Mouse (Mus musculus) cerebellum, postnatal 14 days (tissue): ENCODE measurements around the gene Lin37.
A peak's percentile ranks its signal among the peaks of the same experiment; 100 is the strongest.

Experiments used
- DNase-seq, 2 experiments: peaks; one replicate each; pipeline ENCODE4 v3.0.0; 2021; ENCODE audit warnings: mixed read lengths in 2 of 2

Gene Lin37

GRCm38 (mm10) chr7:30552102-30553020 is 7.3 kb downstream of the Lin37 start, which contains the start of the genes Hspb6 and Proser3:
Gene Hspb6, plus strand, starts transcription at chr7:30552178.
Gene Proser3, minus strand, starts transcription at chr7:30552299.
- DNase-seq: peak; percentile 98 to 99

GRCm38 (mm10) chr7:30551445-30552101 is 8.1 kb downstream of the Lin37 start:
- peak in 1 of 2 experiments; percentile 72 for DNase-seq

- no peak for DNase-seq
Observed at GRCm38 (mm10) chr7:30550603-30551002, 9.0 kb downstream of the Lin37 start.

GRCm38 (mm10) chr7:30549880-30550279 is 9.8 kb downstream of the Lin37 start:
- no peak for DNase-seq

- no peak for DNase-seq
Observed at GRCm38 (mm10) chr7:30544327-30544726, 15.3 kb downstream of the Lin37 start.

- DNase-seq: no peak
Observed at GRCm38 (mm10) chr7:30540572-30540971, 19.1 kb downstream of the Lin37 start.

GRCm38 (mm10) chr7:30534633-30535577 is 24.7 kb downstream of the Lin37 start, which contains the start of gene Arhgap33:
Gene Arhgap33, minus strand, starts transcription at chr7:30535060.
- peak; percentile 98 to 99 for DNase-seq

GRCm38 (mm10) chr7:30533941-30534632 is 25.6 kb downstream of the Lin37 start:
- peak in 1 of 2 experiments; percentile 33 for DNase-seq

GRCm38 (mm10) chr7:30532931-30533330 is 26.7 kb downstream of the Lin37 start:
- peak in 1 of 2 experiments; percentile 44 for DNase-seq

GRCm38 (mm10) chr7:30531291-30531815 is 28.3 kb downstream of the Lin37 start:
- no peak for DNase-seq

- no peak for DNase-seq
Observed at GRCm38 (mm10) chr7:30526981-30527380, 32.7 kb downstream of the Lin37 start.

GRCm38 (mm10) chr7:30526399-30526798 is 33.2 kb downstream of the Lin37 start:
- DNase-seq: no peak

GRCm38 (mm10) chr7:30525954-30526353 is 33.7 kb downstream of the Lin37 start:
- no peak for DNase-seq

GRCm38 (mm10) chr7:30524487-30524886 is 35.2 kb downstream of the Lin37 start:
- no peak for DNase-seq

- DNase-seq: no peak
Observed at GRCm38 (mm10) chr7:30522871-30523270, 36.8 kb downstream of the Lin37 start.

- DNase-seq: peak; percentile 75 to 77
Observed at GRCm38 (mm10) chr7:30520856-30521255, 38.8 kb downstream of the Lin37 start.

- peak; percentile 38 to 66 for DNase-seq
Observed at GRCm38 (mm10) chr7:30520396-30520795, 39.2 kb downstream of the Lin37 start.

- no peak for DNase-seq
Observed at GRCm38 (mm10) chr7:30518325-30518724, 41.3 kb downstream of the Lin37 start.

GRCm38 (mm10) chr7:30515003-30515760 is 44.5 kb downstream of the Lin37 start:
- no peak for DNase-seq

- no peak for DNase-seq
Observed at GRCm38 (mm10) chr7:30508061-30508460, 51.6 kb downstream of the Lin37 start.
